Mouse (Mus musculus) spleen, postnatal 14 days (tissue): ENCODE data around the gene C1qa.

Experiments
- DNase-seq, 2 experiments: peaks; one replicate each; pipeline ENCODE4 v3.0.0; 2021 to 2022; ENCODE audit warnings: low spot score in 2 of 2

Gene C1qa

GRCm38 (mm10) chr4:136860022-136860421 is 38.6 kb downstream of the C1qa start:
- no peak for DNase-seq

- no peak for DNase-seq
Observed at GRCm38 (mm10) chr4:136855081-136855480, 43.5 kb downstream of the C1qa start.

GRCm38 (mm10) chr4:136852989-136853388 is 45.6 kb downstream of the C1qa start:
- DNase-seq: no peak

- no peak for DNase-seq
Observed at GRCm38 (mm10) chr4:136852119-136852518, 46.5 kb downstream of the C1qa start.

- no peak for DNase-seq
Observed at GRCm38 (mm10) chr4:136848565-136848964, 50.0 kb downstream of the C1qa start.

- DNase-seq: no peak
Observed at GRCm38 (mm10) chr4:136847166-136847565, 51.4 kb downstream of the C1qa start.
